Mouse (Mus musculus) liver, embryonic 11.5 days (tissue): ENCODE measurements at regions not wholly inside any gene's neighbourhood (a gene's known extent, or its start where the extent isn't known, plus 50 kb on each side); places are given as distances from the start of the nearest gene placed in this dataset.

Experiments used
- ATAC-seq: fragments of 200-750 bp; cut with Nextera tagmentation; replicated peaks from 2 replicates; pipeline ENCODE4 v1.8.0; 2017; ENCODE audit warnings: moderate number of reproducible peaks, mild to moderate bottlenecking, moderate TSS enrichment, moderate library complexity; ENCODE audit not compliant: low FRiP score
- DNase-seq: peaks from one replicate; pipeline ENCODE4 v3.0.0-alpha.2; 2017; ENCODE audit warnings: low spot score
- H3K27ac ChIP-seq: fragments of 300-500 bp; sonication (generic); 2 replicates; pipeline ENCODE4 v1.5.1; 2014; ENCODE audit warnings: mild to moderate bottlenecking, low read depth, low read length, control low read depth
- H3K27me3 ChIP-seq: fragments of 300-500 bp; sonication (generic); replicated peaks from 2 replicates; pipeline ENCODE4 v1.6.1; 2014; ENCODE audit warnings: low read length, mixed read lengths; ENCODE audit not compliant: control insufficient read depth, insufficient read depth
- H3K36me3 ChIP-seq: fragments of 300-500 bp; sonication (generic); 2 replicates; pipeline ENCODE4 v1.6.1; 2014; ENCODE audit warnings: mild to moderate bottlenecking, low read length, moderate library complexity, mixed read lengths; ENCODE audit not compliant: control insufficient read depth, insufficient read depth
- H3K4me1 ChIP-seq: fragments of 300-500 bp; sonication (generic); replicated peaks from 2 replicates; pipeline ENCODE4 v1.6.1; 2014; ENCODE audit warnings: low read length, mixed read lengths; ENCODE audit not compliant: control insufficient read depth, insufficient read depth
- H3K4me2 ChIP-seq: fragments of 300-500 bp; sonication (generic); 2 replicates; pipeline ENCODE4 v1.6.1; 2014; ENCODE audit warnings: mild to moderate bottlenecking, control low read depth, moderate library complexity
- H3K4me3 ChIP-seq: fragments of 300-500 bp; sonication (generic); 2 replicates; pipeline ENCODE4 v1.5.1; 2014; ENCODE audit warnings: low read depth, low read length, control low read depth
- H3K9ac ChIP-seq: fragments of 300-500 bp; sonication (generic); 2 replicates; pipeline ENCODE4 v1.6.1; 2014; ENCODE audit warnings: low read depth, low read length, control low read depth
- H3K9me3 ChIP-seq: fragments of 300-500 bp; sonication (generic); 2 replicates; pipeline ENCODE4 v1.6.1; 2016; ENCODE audit warnings: low read length, inconsistent platforms, mixed read lengths; ENCODE audit not compliant: control insufficient read depth
- WGBS: fragments of 180-500 bp; shearing (Covaris S2); extraction: QIAGEN DNeasy Blood & Tissue Kit; methylation state at CpG from one replicate; pipeline ENCODE4 v1.1.7; 2014; 5-methylcytosine and 5-hydroxymethylcytosine counted together

- H3K4me2 ChIP-seq = no peak overlapping the region
- DNase-seq (no peak), ATAC-seq (no peak)
- H3K27ac ChIP-seq = no peak overlapping the region
- H3K27me3 ChIP-seq = no peaks in the 10 kb centered on the region
- no peaks in the 10 kb centered on the region for H3K4me1 ChIP-seq
- WGBS = 19% methylated on average over 9 of the region's 9 CpGs
- no peak overlapping the region for H3K4me3 ChIP-seq
- H3K36me3 ChIP-seq = no peaks in the 10 kb centered on the region
- no peaks in the 10 kb centered on the region for H3K9me3 ChIP-seq
- no peak overlapping the region for H3K9ac ChIP-seq
Measured at GRCm38 (mm10) chr11:111296309-111296721, 230.4 kb downstream of the Kcnj2 start.

GRCm38 (mm10) chr11:111312802-111313201 lies 246.8 kb downstream of the Kcnj2 start:
- DNase-seq (no peak), ATAC-seq (no peak)
- WGBS = 26% methylated on average over 3 of the region's 3 CpGs
- H3K4me1 ChIP-seq = no peaks in the 10 kb centered on the region
- H3K9me3 ChIP-seq = no peaks in the 10 kb centered on the region
- no peak overlapping the region for H3K4me2 ChIP-seq
- no peak overlapping the region for H3K4me3 ChIP-seq
- no peak overlapping the region for H3K27ac ChIP-seq
- no peak overlapping the region for H3K9ac ChIP-seq
- no peaks in the 10 kb centered on the region for H3K27me3 ChIP-seq
- no peaks in the 10 kb centered on the region for H3K36me3 ChIP-seq

- DNase-seq (no peak), ATAC-seq (no peak)
- Histone ChIP-seq H3K36me3 (no peaks in the 10 kb centered on the region), H3K4me2 (no peak overlapping the region), H3K4me1 (no peaks in the 10 kb centered on the region), H3K9me3 (no peaks in the 10 kb centered on the region), H3K4me3 (no peak overlapping the region), H3K27ac (no peak overlapping the region), H3K9ac (no peak overlapping the region), H3K27me3 (no peaks in the 10 kb centered on the region)
- 76% methylated on average over 3 of the region's 3 CpGs for WGBS
Measured at GRCm38 (mm10) chr11:111313566-111313965, 247.6 kb downstream of the Kcnj2 start.

- WGBS = 62% methylated on average over 5 of the region's 5 CpGs
- no peak overlapping the region for H3K4me3 ChIP-seq
- H3K36me3 ChIP-seq = no peaks in the 10 kb centered on the region
- H3K9ac ChIP-seq = no peak overlapping the region
- no peak overlapping the region for H3K4me2 ChIP-seq
- no peaks in the 10 kb centered on the region for H3K4me1 ChIP-seq
- no peak for DNase-seq
- no peaks in the 10 kb centered on the region for H3K27me3 ChIP-seq
- no peaks in the 10 kb centered on the region for H3K9me3 ChIP-seq
- ATAC-seq = no peak
- no peak overlapping the region for H3K27ac ChIP-seq
Measured at GRCm38 (mm10) chr11:111321576-111321975, 255.6 kb downstream of the Kcnj2 start.

- DNase-seq (no peak), ATAC-seq (no peak)
- no peak overlapping the region for H3K27ac ChIP-seq
- H3K36me3 ChIP-seq = no peaks in the 10 kb centered on the region
- no peak overlapping the region for H3K4me2 ChIP-seq
- H3K4me3 ChIP-seq = no peak overlapping the region
- H3K9ac ChIP-seq = no peak overlapping the region
- H3K9me3 ChIP-seq = no peaks in the 10 kb centered on the region
- H3K27me3 ChIP-seq = no peaks in the 10 kb centered on the region
- 68% methylated on average over 5 of the region's 5 CpGs for WGBS
- no peaks in the 10 kb centered on the region for H3K4me1 ChIP-seq
Measured at GRCm38 (mm10) chr11:111324453-111325010, 258.6 kb downstream of the Kcnj2 start.

- 52% methylated on average over 3 of the region's 3 CpGs for WGBS
Measured at GRCm38 (mm10) chr11:111326915-111327314, 261.0 kb downstream of the Kcnj2 start.

GRCm38 (mm10) chr11:111328258-111328657 lies 262.3 kb downstream of the Kcnj2 start:
- no peak for DNase-seq
- H3K9me3 ChIP-seq = no peaks in the 10 kb centered on the region
- 62% methylated on average over 1 of the region's 1 CpGs for WGBS
- no peak for ATAC-seq
- H3K4me1 ChIP-seq = no peaks in the 10 kb centered on the region
- H3K4me3 ChIP-seq = no peak overlapping the region
- H3K9ac ChIP-seq = no peak overlapping the region
- no peaks in the 10 kb centered on the region for H3K36me3 ChIP-seq
- no peaks in the 10 kb centered on the region for H3K27me3 ChIP-seq
- no peak overlapping the region for H3K4me2 ChIP-seq
- no peak overlapping the region for H3K27ac ChIP-seq

More at GRCm38 (mm10) chr11:111326915-111327314, 261.0 kb downstream of the Kcnj2 start:
- H3K9me3 ChIP-seq = no peaks in the 10 kb centered on the region
- DNase-seq (no peak), ATAC-seq (no peak)
- no peaks in the 10 kb centered on the region for H3K27me3 ChIP-seq
- no peaks in the 10 kb centered on the region for H3K4me1 ChIP-seq
- H3K9ac ChIP-seq = no peak overlapping the region
- H3K4me2 ChIP-seq = no peak overlapping the region
- no peak overlapping the region for H3K4me3 ChIP-seq
- no peak overlapping the region for H3K27ac ChIP-seq
- no peaks in the 10 kb centered on the region for H3K36me3 ChIP-seq

- H3K9me3 ChIP-seq = no peaks in the 10 kb centered on the region
- no peaks in the 10 kb centered on the region for H3K27me3 ChIP-seq
- no peak for ATAC-seq
- H3K27ac ChIP-seq = no peak overlapping the region
- no peak overlapping the region for H3K4me2 ChIP-seq
- no peak for DNase-seq
- no peak overlapping the region for H3K4me3 ChIP-seq
- no peaks in the 10 kb centered on the region for H3K4me1 ChIP-seq
- H3K36me3 ChIP-seq = no peaks in the 10 kb centered on the region
- no peak overlapping the region for H3K9ac ChIP-seq
Measured at GRCm38 (mm10) chr11:111331592-111331991, 265.6 kb downstream of the Kcnj2 start.

GRCm38 (mm10) chr11:111333021-111333420 lies 267.1 kb downstream of the Kcnj2 start:
- Histone ChIP-seq H3K4me2 (no peak overlapping the region), H3K27ac (no peak overlapping the region), H3K9ac (no peak overlapping the region), H3K4me3 (no peak overlapping the region), H3K36me3 (no peaks in the 10 kb centered on the region), H3K27me3 (no peaks in the 10 kb centered on the region), H3K9me3 (no peaks in the 10 kb centered on the region), H3K4me1 (no peaks in the 10 kb centered on the region)
- WGBS = 84% methylated on average over 3 of the region's 3 CpGs
- DNase-seq = no peak
- ATAC-seq = no peak
